Mouse (Mus musculus): ENCODE measurements around the gene Svs1. TPM values are rescaled to one million over a fixed set of nuclear protein-coding genes. Genes with fewer than 3 reads are reported as not detected.

Svs1 gene
- total RNA-seq, 1 experiment, result not detected

DNA sequence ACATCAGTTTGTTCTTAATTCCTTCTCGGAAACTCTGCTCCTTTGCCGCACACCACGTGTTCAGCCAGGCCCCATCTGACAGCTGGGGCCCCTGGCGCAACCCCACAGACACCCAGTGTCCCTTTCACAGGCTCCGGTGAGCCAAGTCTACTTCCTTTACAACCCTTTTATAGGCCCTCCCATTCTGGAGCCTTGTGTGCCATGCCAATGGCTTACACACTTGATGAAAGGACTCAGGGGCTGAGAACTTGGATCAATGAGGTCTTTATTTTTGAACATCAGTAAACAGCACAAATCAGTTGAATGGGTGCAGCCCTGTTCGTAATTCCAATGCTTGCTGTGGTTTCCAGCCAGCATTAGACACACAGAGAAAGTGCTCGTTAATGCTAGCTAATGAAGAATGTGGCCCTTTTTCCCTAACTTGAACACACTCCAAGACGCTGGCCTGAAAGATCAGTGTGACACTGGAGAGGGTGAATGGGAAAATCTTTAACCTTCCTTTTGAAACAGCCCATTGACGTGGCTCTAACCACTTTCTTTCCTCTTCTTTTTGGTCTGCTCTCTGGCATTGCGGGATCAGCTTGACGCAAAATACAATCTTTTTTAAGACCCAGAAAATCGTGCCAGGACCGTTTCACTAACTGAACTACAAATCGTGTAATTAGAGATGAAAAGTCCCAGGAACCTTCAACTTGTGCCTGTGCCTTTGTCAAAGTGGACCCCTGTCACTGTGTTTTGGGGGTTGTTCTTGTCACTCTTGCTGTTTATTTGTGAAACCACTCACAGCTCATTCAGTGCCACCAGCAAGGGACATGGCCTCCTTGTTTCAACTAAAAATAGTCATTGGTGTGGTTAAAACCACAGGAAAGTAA lies 34.7 kb downstream of the Svs1 start:
- no peak for DNase-seq (ENCODE audit: low read depth, low spot score)
- no peaks in the 10 kb centered on the region for H3K36me3 ChIP-seq (ENCODE audit: control insufficient read depth, insufficient read depth, low read length, poor library complexity, severe bottlenecking)
- no peak for TF ChIP-seq CHD2 (IDR thresholded peaks at IDR 0.05; ENCODE audit: low read depth, low read length)
- TF ChIP-seq ZNF384 (IDR thresholded peaks at IDR 0.05; ENCODE audit: low read depth, low read length), result no peak
- TF ChIP-seq MAFK (IDR thresholded peaks at IDR 0.05; ENCODE audit: insufficient read depth, low read depth, low read length), result no peak
- no peak for TF ChIP-seq ZC3H11A (IDR thresholded peaks at IDR 0.05; ENCODE audit: borderline replicate concordance, low read depth, low read length)
- TF ChIP-seq HCFC1 (IDR thresholded peaks at IDR 0.05; ENCODE audit: borderline replicate concordance, insufficient read depth, low read length), result no peak
- H3K4me1 ChIP-seq (ENCODE audit: control insufficient read depth in 2 of 2, insufficient read depth in 2 of 2, low read length in 2 of 2, poor library complexity in 1 of 2), result peaks cover 2 to 11% of the 10 kb centered on the region in 2 experiments; a peak in 1 of 4 replicates
- in situ Hi-C loops (cut with MboI; ENCODE audit: low sequenced_read_pairs in 2 of 2, unreplicated experiment in 2 of 2), result no loop called here
- H3K9ac ChIP-seq (ENCODE audit: insufficient read depth, low read depth, low read length, poor library complexity, severe bottlenecking), result no peak overlapping the region
- no peak overlapping the region for H3K27ac ChIP-seq (ENCODE audit: insufficient read depth, low read depth, low read length, poor library complexity, severe bottlenecking)
- H3K4me3 ChIP-seq (ENCODE audit: insufficient read depth in 1 of 2, low read depth in 1 of 2, low read length in 2 of 2, poor library complexity in 1 of 2, severe bottlenecking in 1 of 2), result no peak overlapping the region
- no peaks in the 10 kb centered on the region for H3K9me3 ChIP-seq (ENCODE audit: control insufficient read depth, insufficient read depth, low read depth, low read length)

GRCm38 (mm10) chr6:49022384-49022783 lies 35.7 kb downstream of the Svs1 start:
- in situ Hi-C loops (cut with MboI; ENCODE audit: low sequenced_read_pairs in 2 of 2, unreplicated experiment in 2 of 2), result no loop called here
- no peak for DNase-seq (ENCODE audit: low read depth, low spot score)
- Histone ChIP-seq H3K27ac (ENCODE audit: insufficient read depth, low read depth, low read length, poor library complexity, severe bottlenecking) (peak overlapping the region; percentile 26), H3K4me3 (ENCODE audit: insufficient read depth in 1 of 2, low read depth in 1 of 2, low read length in 2 of 2, poor library complexity in 1 of 2, severe bottlenecking in 1 of 2) (no peak overlapping the region), H3K9ac (ENCODE audit: insufficient read depth, low read depth, low read length, poor library complexity, severe bottlenecking) (no peak overlapping the region), H3K9me3 (ENCODE audit: control insufficient read depth, insufficient read depth, low read depth, low read length) (no peaks in the 10 kb centered on the region), H3K36me3 (ENCODE audit: control insufficient read depth, insufficient read depth, low read length, poor library complexity, severe bottlenecking) (no peaks in the 10 kb centered on the region), H3K4me1 (ENCODE audit: control insufficient read depth in 2 of 2, insufficient read depth in 2 of 2, low read length in 2 of 2, poor library complexity in 1 of 2) (peaks cover 2 to 11% of the 10 kb centered on the region in 2 experiments; a peak in 1 of 4 replicates)
- TF ChIP-seq HCFC1 (IDR thresholded peaks at IDR 0.05; ENCODE audit: borderline replicate concordance, insufficient read depth, low read length), result no peak
- peak; percentile 63 for TF ChIP-seq MAFK (IDR thresholded peaks at IDR 0.05; ENCODE audit: insufficient read depth, low read depth, low read length)
- no peak for TF ChIP-seq CHD2 (IDR thresholded peaks at IDR 0.05; ENCODE audit: low read depth, low read length)

DNA sequence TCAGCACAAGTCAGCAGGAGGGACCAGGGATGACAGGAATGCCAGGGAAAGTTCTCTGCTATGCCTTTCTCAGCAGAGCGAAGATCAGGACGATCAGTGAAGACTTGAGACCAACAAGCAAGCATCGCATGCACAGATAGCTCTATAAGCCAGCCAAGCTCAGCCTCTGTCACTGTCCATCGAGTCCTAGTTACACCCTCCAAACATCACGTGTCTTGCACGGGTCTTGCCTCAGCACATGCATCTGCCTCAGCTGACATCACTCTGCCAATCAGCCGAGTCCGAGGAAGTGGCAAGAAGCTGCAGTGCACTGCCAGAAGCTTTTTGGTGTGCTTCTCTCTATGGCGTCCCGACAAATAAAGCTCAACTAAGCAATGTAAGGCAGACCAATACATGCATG lies 36.7 kb downstream of the Svs1 start:
- no peak for DNase-seq (ENCODE audit: low read depth, low spot score)
- no peaks in the 10 kb centered on the region for H3K36me3 ChIP-seq (ENCODE audit: control insufficient read depth, insufficient read depth, low read length, poor library complexity, severe bottlenecking)
- in situ Hi-C loops (cut with MboI; ENCODE audit: low sequenced_read_pairs in 2 of 2, unreplicated experiment in 2 of 2), result no loop called here

GRCm38 (mm10) chr6:49025290-49025689 lies 38.6 kb downstream of the Svs1 start:
- Histone ChIP-seq H3K4me1 (ENCODE audit: control insufficient read depth in 2 of 2, insufficient read depth in 2 of 2, low read length in 2 of 2, poor library complexity in 1 of 2) (peaks cover 2 to 7% of the 10 kb centered on the region in 2 experiments; a peak in 1 of 4 replicates), H3K36me3 (ENCODE audit: control insufficient read depth, insufficient read depth, low read length, poor library complexity, severe bottlenecking) (no peaks in the 10 kb centered on the region), H3K27ac (ENCODE audit: insufficient read depth, low read depth, low read length, poor library complexity, severe bottlenecking) (no peak overlapping the region), H3K9me3 (ENCODE audit: control insufficient read depth, insufficient read depth, low read depth, low read length) (no peaks in the 10 kb centered on the region), H3K4me3 (ENCODE audit: insufficient read depth in 1 of 2, low read depth in 1 of 2, low read length in 2 of 2, poor library complexity in 1 of 2, severe bottlenecking in 1 of 2) (no peak overlapping the region), H3K9ac (ENCODE audit: insufficient read depth, low read depth, low read length, poor library complexity, severe bottlenecking) (no peak overlapping the region)
- in situ Hi-C loops (cut with MboI; ENCODE audit: low sequenced_read_pairs in 2 of 2, unreplicated experiment in 2 of 2), result loop anchor here in 1 of 2 experiments (25.0 kb wide), 1 partner anchor 337 kb away; the partner anchor contains the start of gene Fam221a
- TF ChIP-seq CHD2 (IDR thresholded peaks at IDR 0.05; ENCODE audit: low read depth, low read length) (no peak), HCFC1 (IDR thresholded peaks at IDR 0.05; ENCODE audit: borderline replicate concordance, insufficient read depth, low read length) (no peak), ZNF384 (IDR thresholded peaks at IDR 0.05; ENCODE audit: low read depth, low read length) (no peak), MAFK (IDR thresholded peaks at IDR 0.05; ENCODE audit: insufficient read depth, low read depth, low read length) (no peak), ZC3H11A (IDR thresholded peaks at IDR 0.05; ENCODE audit: borderline replicate concordance, low read depth, low read length) (no peak)
- no peak for DNase-seq (ENCODE audit: low read depth, low spot score)

More for the DNA sequence above, 36.7 kb downstream of the Svs1 start:
- TF ChIP-seq HCFC1 (IDR thresholded peaks at IDR 0.05; ENCODE audit: borderline replicate concordance, insufficient read depth, low read length), result no peak
- TF ChIP-seq ZNF384 (IDR thresholded peaks at IDR 0.05; ENCODE audit: low read depth, low read length), result no peak
- no peak for TF ChIP-seq MAFK (IDR thresholded peaks at IDR 0.05; ENCODE audit: insufficient read depth, low read depth, low read length)
- TF ChIP-seq CHD2 (IDR thresholded peaks at IDR 0.05; ENCODE audit: low read depth, low read length), result no peak
- TF ChIP-seq ZC3H11A (IDR thresholded peaks at IDR 0.05; ENCODE audit: borderline replicate concordance, low read depth, low read length), result no peak
- Histone ChIP-seq H3K4me3 (ENCODE audit: insufficient read depth in 1 of 2, low read depth in 1 of 2, low read length in 2 of 2, poor library complexity in 1 of 2, severe bottlenecking in 1 of 2) (no peak overlapping the region), H3K4me1 (ENCODE audit: control insufficient read depth in 2 of 2, insufficient read depth in 2 of 2, low read length in 2 of 2, poor library complexity in 1 of 2) (peaks cover 2 to 11% of the 10 kb centered on the region in 2 experiments; a peak in 1 of 4 replicates), H3K27ac (ENCODE audit: insufficient read depth, low read depth, low read length, poor library complexity, severe bottlenecking) (no peak overlapping the region), H3K9me3 (ENCODE audit: control insufficient read depth, insufficient read depth, low read depth, low read length) (no peaks in the 10 kb centered on the region), H3K9ac (ENCODE audit: insufficient read depth, low read depth, low read length, poor library complexity, severe bottlenecking) (no peak overlapping the region)
